Mouse (Mus musculus) liver, embryonic 16.5 days (tissue): Measurements from ENCODE around the gene Muc4. TPM values are rescaled to one million over a fixed set of nuclear protein-coding genes. Genes with fewer than 3 reads are reported as not detected.

Source experiments
- ATAC-seq: fragments of 200-750 bp; cut with Nextera tagmentation; 2 replicates; pipeline ENCODE4 v1.8.0; 2017; ENCODE audit warnings: low read depth, mild to moderate bottlenecking, moderate number of reproducible peaks, moderate library complexity
- H3K27ac ChIP-seq: fragments of 300-500 bp; sonication (generic); 2 replicates; pipeline ENCODE4 v1.5.1; 2014; ENCODE audit warnings: mild to moderate bottlenecking, low read length
- H3K27me3 ChIP-seq: fragments of 300-500 bp; sonication (generic); 2 replicates; pipeline ENCODE4 v1.6.1; 2014; ENCODE audit warnings: low read depth, low read length, mixed read lengths; ENCODE audit not compliant: control insufficient read depth, insufficient read depth
- H3K36me3 ChIP-seq: fragments of 300-500 bp; sonication (generic); 2 replicates; pipeline ENCODE4 v1.6.1; 2014; ENCODE audit warnings: mild to moderate bottlenecking; ENCODE audit not compliant: control insufficient read depth, insufficient read depth
- H3K4me1 ChIP-seq: fragments of 300-500 bp; sonication (generic); 2 replicates; pipeline ENCODE4 v1.6.1; 2014; ENCODE audit warnings: low read depth, low read length, mixed read lengths; ENCODE audit not compliant: control insufficient read depth
- H3K4me2 ChIP-seq: fragments of 300-500 bp; sonication (generic); 2 replicates; pipeline ENCODE4 v1.6.1; 2014; ENCODE audit warnings: low read depth, low read length, mixed read lengths
- H3K4me3 ChIP-seq: fragments of 300-500 bp; sonication (generic); 2 replicates; pipeline ENCODE4 v1.5.1; 2014; ENCODE audit warnings: low read depth, mild to moderate bottlenecking, low read length
- H3K9ac ChIP-seq: fragments of 300-500 bp; sonication (generic); 2 replicates; pipeline ENCODE4 v1.6.1; 2014; ENCODE audit warnings: low read depth, low read length
- H3K9me3 ChIP-seq: fragments of 300-500 bp; sonication (generic); replicated peaks from 2 replicates; pipeline ENCODE4 v1.6.1; 2016; ENCODE audit warnings: low read length; ENCODE audit not compliant: control insufficient read depth
- WGBS: fragments of 180-500 bp; shearing (Covaris S2); extraction: QIAGEN DNeasy Blood & Tissue Kit; methylation state at CpG from one replicate; pipeline ENCODE4 v1.1.7; 2014; ENCODE audit not compliant: insufficient replicate concordance; 5-methylcytosine and 5-hydroxymethylcytosine counted together
- polyA plus RNA-seq: library from polyadenylated mRNA; unstranded; fragments of >200 nt; fragmentation: Nextera tagmentation; extraction: Ambion mirVana; gene quantifications from 2 replicates; pipeline ENCODE4 v1.2.1, GENCODE M21; 2015

Gene Muc4
- polyA plus RNA-seq, 1 experiment from 2014 or later: 0.70 TPM

DNA sequence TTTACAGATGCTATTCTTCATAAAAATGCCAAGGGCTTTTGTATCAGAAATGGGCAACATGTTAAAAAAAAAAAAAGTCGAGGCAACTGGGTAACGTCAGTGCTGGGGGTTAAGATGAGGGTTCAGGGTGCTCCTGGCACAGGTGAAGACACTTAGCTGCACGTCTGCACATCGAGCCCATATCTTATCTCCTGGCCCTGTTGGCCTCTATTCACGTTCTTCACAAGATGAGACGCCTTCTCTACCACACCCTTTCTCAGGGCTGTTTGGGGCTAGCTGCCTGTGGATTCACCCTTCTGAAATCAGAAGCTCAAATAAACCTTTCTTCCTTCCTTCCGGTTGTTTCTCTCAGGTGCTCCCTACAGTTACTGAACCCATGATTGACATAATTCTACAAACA lies 12.5 kb upstream of the Muc4 start:
- Histone ChIP-seq H3K9ac (no peak overlapping the region), H3K4me1 (no peaks in the 10 kb centered on the region; the same call in 1 of the 2 replicates), H3K36me3 (no peaks in the 10 kb centered on the region), H3K27me3 (no peaks in the 10 kb centered on the region), H3K9me3 (no peaks in the 10 kb centered on the region), H3K4me2 (no peak overlapping the region), H3K4me3 (no peak overlapping the region), H3K27ac (no peak overlapping the region)
- WGBS: 27% methylated on average over 7 of the region's 7 CpGs
- peak; percentile 43; the same call in 1 of the 2 replicates for ATAC-seq

DNA sequence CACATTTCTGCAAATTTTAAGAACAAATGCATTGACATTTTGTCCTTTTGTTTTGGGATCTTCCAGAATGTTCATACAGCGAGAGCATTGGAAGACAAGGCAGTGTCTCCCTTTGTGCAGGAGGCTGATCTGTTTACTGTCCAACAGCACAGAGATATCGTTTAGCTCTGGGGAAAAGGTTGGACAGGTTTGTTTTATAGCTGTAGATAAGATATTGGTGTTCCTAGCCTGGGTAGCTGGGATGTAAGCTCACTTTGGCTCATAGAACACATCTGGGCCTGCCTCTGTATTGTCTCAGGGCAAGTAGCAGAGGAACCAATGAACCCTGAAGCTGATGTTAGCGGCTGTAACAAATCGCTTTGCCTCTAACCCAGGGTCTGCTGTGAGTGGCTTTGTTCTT lies 11.9 kb upstream of the Muc4 start:
- no peaks in the 10 kb centered on the region for H3K27me3 ChIP-seq
- no peaks in the 10 kb centered on the region for H3K9me3 ChIP-seq
- H3K27ac ChIP-seq: no peak overlapping the region
- no peak overlapping the region for H3K4me3 ChIP-seq
- H3K9ac ChIP-seq: no peak overlapping the region
- no peaks in the 10 kb centered on the region; the same call in 1 of the 2 replicates for H3K4me1 ChIP-seq
- ATAC-seq: no peak
- H3K36me3 ChIP-seq: no peaks in the 10 kb centered on the region
- WGBS: 65% methylated on average over 4 of the region's 4 CpGs
- H3K4me2 ChIP-seq: no peak overlapping the region

DNA sequence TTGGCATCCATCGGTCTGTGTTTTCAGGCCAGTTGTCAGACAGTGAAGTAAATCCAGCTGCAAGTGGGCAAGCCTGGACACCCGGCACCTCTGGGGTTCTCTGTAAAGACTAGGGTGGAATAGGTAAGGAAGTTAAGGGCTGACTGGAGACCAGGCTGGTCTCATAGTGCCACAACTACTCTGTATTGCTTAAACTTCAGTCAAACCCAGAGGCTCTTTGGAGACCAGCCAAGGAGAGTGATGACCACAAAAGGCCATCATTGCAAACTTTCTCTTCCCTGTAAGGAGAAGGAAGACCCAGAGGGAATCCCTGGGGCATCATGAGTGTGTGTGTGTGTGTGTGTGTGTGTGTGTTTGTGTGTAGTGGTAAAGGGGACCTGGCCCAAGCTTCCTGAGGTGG lies 11.4 kb upstream of the Muc4 start:
- Histone ChIP-seq H3K4me1 (no peaks in the 10 kb centered on the region; the same call in 1 of the 2 replicates), H3K4me2 (no peak overlapping the region), H3K27ac (no peak overlapping the region), H3K36me3 (no peaks in the 10 kb centered on the region), H3K27me3 (no peaks in the 10 kb centered on the region), H3K9me3 (no peaks in the 10 kb centered on the region), H3K9ac (no peak overlapping the region), H3K4me3 (no peak overlapping the region)
- no peak for ATAC-seq
- 73% methylated on average over 2 of the region's 2 CpGs for WGBS

DNA sequence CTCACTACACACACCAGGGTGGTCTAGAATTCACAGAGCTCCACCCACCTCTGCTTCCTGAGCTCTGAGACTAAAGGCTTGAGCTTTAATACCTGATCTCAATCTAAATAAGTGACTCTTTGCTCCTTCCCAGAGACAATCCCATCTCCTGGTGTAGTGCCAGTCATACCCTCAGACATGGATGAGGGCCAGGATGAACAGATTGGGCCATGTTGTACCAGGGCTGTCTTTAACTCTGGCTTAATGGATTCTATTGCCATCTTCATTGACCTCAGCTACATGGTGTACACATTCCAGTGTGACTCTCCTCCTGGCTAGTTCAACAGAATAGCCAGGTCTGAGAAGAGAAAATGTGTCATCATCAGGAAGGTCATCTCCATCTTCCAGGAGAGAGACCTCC lies 9.2 kb upstream of the Muc4 start:
- Histone ChIP-seq H3K27ac (no peak overlapping the region), H3K9me3 (no peaks in the 10 kb centered on the region), H3K4me3 (no peak overlapping the region), H3K36me3 (no peaks in the 10 kb centered on the region), H3K27me3 (no peaks in the 10 kb centered on the region), H3K4me1 (no peaks in the 10 kb centered on the region; the same call in 1 of the 2 replicates), H3K4me2 (no peak overlapping the region), H3K9ac (no peak overlapping the region)
- ATAC-seq: no peak

DNA sequence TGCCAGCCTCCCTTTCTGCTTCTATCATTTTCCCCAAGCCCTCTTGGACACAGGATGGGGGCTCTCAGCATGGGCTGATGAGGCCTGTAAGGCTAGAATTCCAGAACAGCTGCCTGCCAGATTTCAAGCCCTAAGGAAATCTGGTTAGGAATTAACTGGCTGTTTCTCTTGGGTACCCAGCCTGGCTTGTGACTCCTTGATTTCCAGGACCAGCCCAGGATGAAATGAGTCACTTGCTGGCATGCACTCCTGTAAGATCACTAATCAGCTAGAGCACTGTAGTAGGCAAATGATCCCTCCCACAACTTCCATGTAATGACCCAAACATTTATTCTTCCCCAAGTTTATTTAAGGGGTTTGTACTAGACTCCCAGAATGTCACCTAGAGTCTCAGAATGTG lies 7.4 kb upstream of the Muc4 start:
- Histone ChIP-seq H3K9me3 (no peaks in the 10 kb centered on the region), H3K27ac (0 out of 2 replicates have a peak overlapping the region, but pooled peaks have one; percentile 9), H3K9ac (no peak overlapping the region), H3K4me2 (no peak overlapping the region), H3K4me1 (no peaks in the 10 kb centered on the region; the same call in 1 of the 2 replicates), H3K36me3 (no peaks in the 10 kb centered on the region), H3K27me3 (no peaks in the 10 kb centered on the region), H3K4me3 (no peak overlapping the region)
- ATAC-seq: no peak

DNA sequence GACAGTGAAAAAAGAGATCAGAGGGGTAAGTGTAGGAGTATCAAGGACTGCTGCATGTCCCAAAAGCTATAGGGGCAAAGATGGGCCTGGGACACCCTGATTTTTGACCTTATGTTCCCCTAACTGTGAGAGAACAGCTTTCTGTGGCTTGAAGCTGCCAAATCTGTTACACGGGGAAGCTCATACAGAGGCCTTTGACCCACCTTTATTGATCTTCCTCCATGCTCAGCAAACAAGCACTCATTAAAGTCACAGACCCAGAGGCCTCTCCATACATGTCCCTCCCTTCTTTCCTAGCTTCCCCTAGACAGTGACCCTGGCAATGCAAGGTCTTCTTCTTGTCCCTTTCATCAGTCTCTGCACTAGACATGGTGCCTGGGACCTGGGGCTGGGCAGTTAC lies 7.0 kb upstream of the Muc4 start:
- Histone ChIP-seq H3K4me3 (no peak overlapping the region), H3K4me2 (no peak overlapping the region), H3K4me1 (no peaks in the 10 kb centered on the region), H3K9ac (no peak overlapping the region), H3K36me3 (no peaks in the 10 kb centered on the region), H3K27me3 (no peaks in the 10 kb centered on the region), H3K9me3 (no peaks in the 10 kb centered on the region), H3K27ac (peak overlapping the region; percentile 20; the same call in 1 of the 2 replicates)
- WGBS: 29% methylated on average over 1 of the region's 1 CpGs
- ATAC-seq: peak; percentile 78

DNA sequence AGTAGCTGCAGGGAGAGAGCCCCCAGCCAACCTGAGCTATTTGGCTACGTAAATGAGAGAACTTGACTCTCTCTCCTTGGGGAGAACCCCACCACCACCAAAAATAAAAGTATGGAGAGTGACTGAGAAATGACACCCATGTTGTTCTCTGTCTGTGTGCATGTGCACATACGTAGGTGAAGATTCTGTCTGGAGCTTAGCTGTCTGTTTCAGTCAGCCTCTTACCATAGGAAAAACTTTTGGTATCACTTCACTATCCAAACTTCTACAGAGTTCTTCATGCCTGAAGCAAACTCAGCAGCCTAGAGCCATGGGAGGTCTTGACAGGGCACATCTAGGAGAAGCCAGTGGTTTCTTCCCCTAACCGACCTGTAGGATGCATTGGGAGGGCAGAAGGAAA lies 2.5 kb upstream of the Muc4 start:
- Histone ChIP-seq H3K27ac (no peak overlapping the region), H3K36me3 (no peaks in the 10 kb centered on the region), H3K9ac (no peak overlapping the region), H3K27me3 (no peaks in the 10 kb centered on the region), H3K9me3 (no peaks in the 10 kb centered on the region), H3K4me1 (no peaks in the 10 kb centered on the region), H3K4me2 (no peak overlapping the region), H3K4me3 (no peak overlapping the region)
- no peak for ATAC-seq
- 57% methylated on average over 3 of the region's 3 CpGs for WGBS

DNA sequence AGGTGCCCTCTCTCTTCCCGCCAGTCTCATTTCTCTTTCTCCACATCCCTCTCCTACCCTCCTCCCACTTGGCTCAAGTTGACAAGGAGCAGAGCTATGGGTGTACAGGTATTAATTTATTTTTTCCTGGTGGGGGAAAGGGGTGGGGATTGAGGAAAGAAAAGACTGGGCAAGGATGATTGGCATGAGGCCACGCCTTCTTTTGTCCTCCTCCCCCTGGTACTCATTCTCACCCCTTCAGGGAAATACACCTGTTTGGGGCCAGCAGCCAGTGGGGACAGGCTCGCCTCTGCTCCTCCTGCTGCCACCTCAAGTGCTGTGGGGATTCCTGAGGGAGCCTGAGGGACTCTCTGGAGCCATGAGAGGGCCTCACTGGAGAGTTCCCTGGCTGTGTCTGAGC lies 336 bp downstream of the Muc4 start:
- WGBS: 46% methylated on average over 3 of the region's 3 CpGs
- ATAC-seq: no peak
- Histone ChIP-seq H3K9ac (no peak overlapping the region), H3K36me3 (no peaks in the 10 kb centered on the region), H3K27me3 (no peaks in the 10 kb centered on the region), H3K4me3 (no peak overlapping the region), H3K9me3 (no peaks in the 10 kb centered on the region), H3K4me2 (no peak overlapping the region), H3K27ac (no peak overlapping the region), H3K4me1 (no peaks in the 10 kb centered on the region; the same call in 1 of the 2 replicates)

DNA sequence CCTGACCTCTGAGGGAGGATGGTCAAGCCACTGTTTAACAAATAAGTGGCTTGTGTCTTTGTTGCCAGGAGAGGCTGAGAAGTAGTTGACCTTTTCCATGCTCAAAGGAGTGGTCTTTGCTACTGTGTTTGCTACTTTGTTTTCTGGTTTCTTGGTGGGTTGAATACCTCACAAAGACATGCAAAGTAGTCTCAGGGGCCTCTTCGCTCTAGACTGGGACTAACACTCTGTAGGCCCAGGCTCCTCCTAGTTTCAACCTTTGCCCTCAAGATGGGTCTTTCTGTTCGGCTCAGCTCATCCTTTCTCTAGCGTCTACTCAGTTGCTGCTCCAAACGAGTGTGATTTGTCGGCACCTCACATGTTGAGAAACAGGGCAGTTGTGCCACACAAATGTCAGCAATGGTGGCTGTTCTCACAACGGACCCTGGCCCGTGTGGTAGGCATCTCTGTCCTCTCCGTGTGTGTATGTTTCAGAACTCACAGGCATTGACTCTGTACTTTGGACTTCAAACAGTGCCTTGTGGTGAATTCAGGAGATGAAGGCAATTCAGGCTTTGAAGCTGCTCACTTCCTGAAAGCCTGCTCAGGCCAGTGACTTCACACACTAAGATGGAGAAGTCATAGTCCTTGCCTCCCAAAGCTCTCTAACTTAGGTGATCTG lies 4.4 kb downstream of the Muc4 start:
- H3K4me2 ChIP-seq: no peak overlapping the region
- H3K27me3 ChIP-seq: no peaks in the 10 kb centered on the region
- H3K4me1 ChIP-seq: no peaks in the 10 kb centered on the region; the same call in 1 of the 2 replicates
- ATAC-seq: peak; percentile 48; the same call in 1 of the 2 replicates
- no peak overlapping the region for H3K27ac ChIP-seq
- 57% methylated on average over 8 of the region's 8 CpGs for WGBS
- no peaks in the 10 kb centered on the region for H3K36me3 ChIP-seq
- H3K9me3 ChIP-seq: no peaks in the 10 kb centered on the region
- H3K4me3 ChIP-seq: no peak overlapping the region
- H3K9ac ChIP-seq: no peak overlapping the region
